Mouse (Mus musculus): ENCODE measurements around the gene Emc8. TPM values are rescaled to one million over a fixed set of nuclear protein-coding genes. Genes with fewer than 3 reads are reported as not detected.

Emc8 gene
- 312 and 362 TPM in 2 replicates for polyA plus RNA-seq (2016; fragmentation: Nextera tagmentation; extraction: Ambion mirVana)

DNA sequence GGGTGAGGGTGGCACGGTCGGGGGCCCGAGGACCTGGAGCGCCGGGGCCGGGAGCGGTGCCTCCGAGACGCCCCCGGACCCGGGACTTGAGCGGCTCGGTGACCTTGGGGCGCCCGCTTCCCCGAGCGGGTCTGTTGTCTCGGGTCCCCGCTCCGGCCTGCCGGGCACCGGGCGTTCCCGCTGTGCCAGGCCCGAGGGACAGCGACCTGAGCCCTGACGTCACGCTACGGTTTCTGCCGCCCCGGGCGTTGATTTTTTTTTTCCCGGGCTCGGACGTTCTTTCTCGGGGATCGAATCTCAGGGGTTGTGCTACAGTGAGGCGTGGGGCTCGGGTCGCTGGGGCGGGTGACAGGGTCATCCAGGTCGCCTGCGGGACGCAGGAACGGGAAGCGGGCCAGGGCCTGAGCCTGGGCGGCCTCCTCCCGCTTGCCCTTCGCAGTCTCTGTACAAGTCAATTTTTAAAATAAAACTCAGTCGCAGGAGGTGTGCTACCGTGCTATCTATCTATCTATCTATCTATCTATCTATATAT is at the start of gene Emc8:
Gene Emc8, minus strand, starts transcription at position 200 of the 532 bp plus-strand sequence.
- H3K27ac ChIP-seq: peak within 1 kb of the TSS; percentile 96
- 1% methylated on average over 51 of the region's 51 CpGs for WGBS
- H3K27me3 ChIP-seq (ENCODE audit: insufficient read depth, poor library complexity, severe bottlenecking): no peaks in the 10 kb centered on the region
- no peaks in the 10 kb centered on the region for H3K9me3 ChIP-seq
- H3K4me1 ChIP-seq (replicated peaks): peaks cover 76% of the 10 kb centered on the region
- peaks cover 55% of the 10 kb centered on the region for H3K36me3 ChIP-seq
- peak within 1 kb of the TSS; percentile 97 for H3K4me3 ChIP-seq
- DNase-seq (ENCODE audit: low spot score): no peak

GRCm38 (mm10) chr8:120715996-120716680 is 47.8 kb upstream of the Emc8 start:
- Histone ChIP-seq H3K27ac (no peak overlapping the region), H3K4me3 (no peak overlapping the region), H3K4me1 (replicated peaks) (0 out of 2 replicates have a peak, but pooled peaks cover 4% of the 10 kb centered on the region), H3K9me3 (no peaks in the 10 kb centered on the region), H3K36me3 (no peaks in the 10 kb centered on the region), H3K27me3 (ENCODE audit: insufficient read depth, poor library complexity, severe bottlenecking) (no peaks in the 10 kb centered on the region; the same call in 1 of the 2 replicates)
- 84% methylated on average over 15 of the region's 15 CpGs for WGBS
- DNase-seq (ENCODE audit: low spot score): no peak

DNA sequence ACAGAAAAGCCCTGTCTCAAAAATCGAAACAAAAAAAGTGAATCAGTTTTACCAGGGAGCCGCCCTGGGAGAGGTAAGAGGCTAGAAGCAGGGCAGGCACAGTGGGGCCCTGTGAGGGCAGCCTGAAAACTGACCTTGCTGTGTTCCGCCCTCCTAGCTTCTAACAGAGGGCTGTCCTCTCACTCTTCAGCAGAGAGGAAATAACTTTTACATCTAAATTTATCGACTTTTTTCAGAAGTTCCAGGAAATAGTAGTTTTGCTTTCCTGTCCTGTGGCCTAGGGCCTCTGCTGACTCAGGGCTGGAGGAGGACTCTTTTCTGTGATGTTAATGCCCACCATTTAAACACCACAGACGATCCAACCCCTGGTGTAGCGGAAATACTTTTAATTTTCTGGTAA is 46.8 kb upstream of the Emc8 start:
- H3K27me3 ChIP-seq (ENCODE audit: insufficient read depth, poor library complexity, severe bottlenecking): no peaks in the 10 kb centered on the region; the same call in 1 of the 2 replicates
- H3K27ac ChIP-seq: no peak overlapping the region
- H3K4me3 ChIP-seq: no peak overlapping the region
- 0 out of 2 replicates have a peak, but pooled peaks cover 4% of the 10 kb centered on the region for H3K4me1 ChIP-seq (replicated peaks)
- DNase-seq (ENCODE audit: low spot score): no peak
- WGBS: 78% methylated on average over 6 of the region's 6 CpGs
- H3K9me3 ChIP-seq: no peaks in the 10 kb centered on the region
- H3K36me3 ChIP-seq: no peaks in the 10 kb centered on the region

DNA sequence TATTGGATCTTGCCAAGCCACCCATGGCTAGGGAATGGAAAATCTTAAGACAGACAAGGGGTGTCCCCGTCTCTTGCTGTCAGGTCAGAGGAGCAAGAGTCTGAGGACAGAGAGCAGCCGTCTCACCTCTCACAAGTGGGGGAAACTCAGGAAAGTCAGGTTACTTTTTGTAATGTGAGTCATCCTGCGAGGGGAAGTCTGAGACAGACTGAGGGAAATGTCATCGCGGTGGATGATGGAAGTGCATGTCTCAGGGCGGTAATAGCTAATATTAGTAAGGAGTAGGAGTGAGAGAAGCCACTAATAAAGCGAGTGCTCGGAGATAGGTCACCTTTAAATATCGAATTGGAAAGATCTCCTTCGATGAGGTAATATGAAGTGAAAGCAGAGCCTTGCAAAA is 40.8 kb upstream of the Emc8 start:
- H3K9me3 ChIP-seq: no peaks in the 10 kb centered on the region
- H3K4me3 ChIP-seq: no peak overlapping the region
- WGBS: 86% methylated on average over 10 of the region's 10 CpGs
- H3K27me3 ChIP-seq (ENCODE audit: insufficient read depth, poor library complexity, severe bottlenecking): peaks cover 4% of the 10 kb centered on the region; the same call in 1 of the 2 replicates
- no peaks in the 10 kb centered on the region for H3K36me3 ChIP-seq
- H3K27ac ChIP-seq: no peak overlapping the region
- no peak for DNase-seq (ENCODE audit: low spot score)
- H3K4me1 ChIP-seq (replicated peaks): peaks cover 4% of the 10 kb centered on the region; the same call in 1 of the 2 replicates

GRCm38 (mm10) chr8:120706193-120706592 is 37.8 kb upstream of the Emc8 start:
- Histone ChIP-seq H3K27me3 (ENCODE audit: insufficient read depth, poor library complexity, severe bottlenecking) (peaks cover 10% of the 10 kb centered on the region; the same call in 1 of the 2 replicates), H3K4me1 (replicated peaks) (peaks cover 13% of the 10 kb centered on the region), H3K27ac (no peak overlapping the region), H3K36me3 (no peaks in the 10 kb centered on the region), H3K9me3 (no peaks in the 10 kb centered on the region), H3K4me3 (no peak overlapping the region)
- WGBS: 80% methylated on average over 3 of the region's 3 CpGs
- no peak for DNase-seq (ENCODE audit: low spot score)

GRCm38 (mm10) chr8:120705163-120705562 is 36.8 kb upstream of the Emc8 start:
- DNase-seq (ENCODE audit: low spot score): no peak

DNA sequence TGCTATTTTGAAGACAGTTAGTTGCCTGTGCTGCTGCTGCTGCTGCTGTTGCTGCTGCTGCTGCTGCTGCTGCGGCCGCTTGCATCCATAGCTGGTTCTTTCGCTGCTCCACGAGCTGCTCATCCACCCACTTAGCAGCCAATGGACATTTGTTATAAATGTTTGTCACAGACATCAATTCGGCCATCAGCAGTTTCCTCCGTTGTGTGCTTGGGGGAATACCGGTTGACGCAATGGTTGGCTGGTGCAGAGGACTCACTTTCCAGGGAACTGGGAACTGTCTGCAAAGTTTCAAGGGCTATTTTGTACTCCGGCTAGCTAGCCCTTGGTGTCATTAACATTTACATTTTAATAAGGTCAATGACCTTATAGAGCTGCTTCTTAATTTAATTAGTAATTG is 35.8 kb upstream of the Emc8 start:
- DNase-seq (ENCODE audit: low spot score): no peak
- WGBS: 87% methylated on average over 9 of the region's 9 CpGs
- H3K27ac ChIP-seq: no peak overlapping the region
- peaks cover 17% of the 10 kb centered on the region for H3K4me1 ChIP-seq (replicated peaks)
- peaks cover 10% of the 10 kb centered on the region; the same call in 1 of the 2 replicates for H3K27me3 ChIP-seq (ENCODE audit: insufficient read depth, poor library complexity, severe bottlenecking)
- no peaks in the 10 kb centered on the region for H3K36me3 ChIP-seq
- no peak overlapping the region for H3K4me3 ChIP-seq
- H3K9me3 ChIP-seq: no peaks in the 10 kb centered on the region

More at GRCm38 (mm10) chr8:120705163-120705562, 36.8 kb upstream of the Emc8 start:
- Histone ChIP-seq H3K27me3 (ENCODE audit: insufficient read depth, poor library complexity, severe bottlenecking) (peaks cover 10% of the 10 kb centered on the region; the same call in 1 of the 2 replicates), H3K4me3 (no peak overlapping the region), H3K4me1 (replicated peaks) (peaks cover 13% of the 10 kb centered on the region), H3K9me3 (no peaks in the 10 kb centered on the region), H3K27ac (no peak overlapping the region), H3K36me3 (no peaks in the 10 kb centered on the region)
- 87% methylated on average over 15 of the region's 15 CpGs for WGBS

GRCm38 (mm10) chr8:120701758-120702465 is 33.5 kb upstream of the Emc8 start:
- Histone ChIP-seq H3K9me3 (0 out of 2 replicates have a peak, but pooled peaks cover 3% of the 10 kb centered on the region), H3K27me3 (ENCODE audit: insufficient read depth, poor library complexity, severe bottlenecking) (0 out of 2 replicates have a peak, but pooled peaks cover 6% of the 10 kb centered on the region), H3K4me1 (replicated peaks) (peaks cover 20% of the 10 kb centered on the region), H3K27ac (no peak overlapping the region), H3K36me3 (no peaks in the 10 kb centered on the region), H3K4me3 (no peak overlapping the region)
- WGBS: 64% methylated on average over 19 of the region's 19 CpGs
- DNase-seq (ENCODE audit: low spot score): no peak

DNA sequence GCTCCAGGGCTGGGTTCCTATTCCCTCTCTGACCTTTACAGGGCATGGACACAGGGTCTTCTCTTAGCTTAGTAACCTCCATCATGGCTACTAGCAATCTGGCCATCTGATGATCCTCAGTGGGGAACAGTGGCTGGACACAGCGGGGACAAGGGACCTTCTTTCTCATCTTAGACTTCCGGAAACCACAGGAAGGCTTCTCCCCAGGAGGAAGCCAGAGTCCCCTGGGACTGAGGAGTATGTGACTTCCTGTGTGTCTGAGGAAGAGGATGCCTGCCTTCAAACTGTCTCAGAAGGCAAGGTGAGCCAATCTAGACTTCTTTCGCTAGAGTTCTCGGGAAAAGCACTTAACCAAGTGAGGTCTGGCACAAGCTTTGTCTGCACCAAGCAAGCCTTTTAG is 31.7 kb upstream of the Emc8 start:
- Histone ChIP-seq H3K27ac (no peak overlapping the region), H3K27me3 (ENCODE audit: insufficient read depth, poor library complexity, severe bottlenecking) (0 out of 2 replicates have a peak, but pooled peaks cover 6% of the 10 kb centered on the region), H3K9me3 (0 out of 2 replicates have a peak, but pooled peaks cover 3% of the 10 kb centered on the region), H3K4me1 (replicated peaks) (peaks cover 24% of the 10 kb centered on the region), H3K4me3 (no peak overlapping the region), H3K36me3 (no peaks in the 10 kb centered on the region)
- 89% methylated on average over 4 of the region's 4 CpGs for WGBS
- DNase-seq (ENCODE audit: low spot score): no peak

GRCm38 (mm10) chr8:120699565-120699964 is 31.2 kb upstream of the Emc8 start:
- Histone ChIP-seq H3K4me3 (no peak overlapping the region), H3K27me3 (ENCODE audit: insufficient read depth, poor library complexity, severe bottlenecking) (peaks cover 8% of the 10 kb centered on the region; the same call in 1 of the 2 replicates), H3K36me3 (no peaks in the 10 kb centered on the region), H3K4me1 (replicated peaks) (peaks cover 23% of the 10 kb centered on the region), H3K9me3 (0 out of 2 replicates have a peak, but pooled peaks cover 3% of the 10 kb centered on the region), H3K27ac (no peak overlapping the region)
- DNase-seq (ENCODE audit: low spot score): no peak
- 79% methylated on average over 2 of the region's 2 CpGs for WGBS

- no peaks in the 10 kb centered on the region for H3K36me3 ChIP-seq
- peaks cover 21% of the 10 kb centered on the region for H3K4me1 ChIP-seq (replicated peaks)
- no peak for DNase-seq (ENCODE audit: low spot score)
- 0 out of 2 replicates have a peak, but pooled peaks cover 3% of the 10 kb centered on the region for H3K9me3 ChIP-seq
- H3K27me3 ChIP-seq (ENCODE audit: insufficient read depth, poor library complexity, severe bottlenecking): peaks cover 11% of the 10 kb centered on the region; the same call in 1 of the 2 replicates
- H3K4me3 ChIP-seq: no peak overlapping the region
- no peak overlapping the region for H3K27ac ChIP-seq
- 82% methylated on average over 6 of the region's 6 CpGs for WGBS
Observed at GRCm38 (mm10) chr8:120699079-120699478, 30.7 kb upstream of the Emc8 start.

DNA sequence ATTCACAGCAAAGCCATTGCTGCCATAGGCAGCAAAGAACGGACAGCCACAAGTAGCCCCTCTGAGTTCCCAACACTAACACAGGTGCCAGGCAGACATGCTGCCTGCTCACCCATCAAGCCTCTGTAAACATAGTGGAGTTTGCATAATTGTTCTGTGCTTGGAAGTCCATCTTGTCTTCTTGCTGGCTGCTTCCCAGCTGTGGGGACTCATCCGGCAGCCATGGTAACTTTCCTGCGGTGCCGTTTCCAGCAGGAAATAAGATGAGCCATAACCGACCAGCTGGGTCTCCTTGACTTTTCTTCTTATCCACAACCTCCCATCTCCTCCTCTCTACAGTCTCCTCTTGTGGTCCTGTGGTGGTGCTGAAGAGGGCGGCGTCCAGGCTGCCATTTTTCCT is 30.1 kb upstream of the Emc8 start:
- Histone ChIP-seq H3K27me3 (ENCODE audit: insufficient read depth, poor library complexity, severe bottlenecking) (peaks cover 11% of the 10 kb centered on the region; the same call in 1 of the 2 replicates), H3K4me3 (no peak overlapping the region), H3K36me3 (no peaks in the 10 kb centered on the region), H3K27ac (no peak overlapping the region), H3K9me3 (0 out of 2 replicates have a peak, but pooled peaks cover 3% of the 10 kb centered on the region), H3K4me1 (replicated peaks) (peaks cover 22% of the 10 kb centered on the region)
- WGBS: 93% methylated on average over 7 of the region's 7 CpGs
- DNase-seq (ENCODE audit: low spot score): no peak

GRCm38 (mm10) chr8:120697979-120698272 is 29.6 kb upstream of the Emc8 start:
- no peak overlapping the region for H3K27ac ChIP-seq
- H3K36me3 ChIP-seq: no peaks in the 10 kb centered on the region
- 0 out of 2 replicates have a peak, but pooled peaks cover 3% of the 10 kb centered on the region for H3K9me3 ChIP-seq
- H3K4me3 ChIP-seq: no peak overlapping the region
- H3K27me3 ChIP-seq (ENCODE audit: insufficient read depth, poor library complexity, severe bottlenecking): peaks cover 11% of the 10 kb centered on the region; the same call in 1 of the 2 replicates
- DNase-seq (ENCODE audit: low spot score): no peak
- H3K4me1 ChIP-seq (replicated peaks): peaks cover 24% of the 10 kb centered on the region
